In the genomic region with DNA sequence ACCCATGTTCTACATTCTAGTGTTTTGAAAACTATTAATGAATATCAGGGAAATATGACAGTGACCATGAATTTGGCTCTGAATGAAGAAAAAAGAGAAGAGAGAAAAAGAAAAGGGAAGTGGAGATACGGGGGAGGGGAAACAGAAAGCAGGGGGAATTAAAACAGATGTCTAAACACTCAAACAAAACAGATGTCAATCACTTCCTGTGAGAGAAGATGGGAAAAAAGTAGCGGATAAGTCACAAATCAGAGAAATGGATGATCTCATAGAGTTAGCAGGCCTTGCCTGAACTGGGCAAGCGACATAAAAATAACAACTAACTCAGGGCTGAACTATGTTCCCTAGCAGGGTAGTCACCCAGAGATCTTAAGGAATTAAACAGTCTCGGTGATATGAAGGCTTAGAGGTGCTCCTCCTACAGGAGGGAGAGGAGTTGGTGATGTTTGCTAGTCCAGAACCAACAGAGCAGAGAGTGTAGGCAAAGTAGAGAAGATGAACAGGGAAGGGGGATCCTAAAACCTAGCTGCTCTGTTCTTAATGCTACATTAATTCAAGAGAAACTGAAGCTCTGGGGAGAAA, we compare ENCODE assay signal across 28 mouse cellular contexts.
DNase-seq lines count a peak whose midpoint lies in the region; ATAC-seq and TF ChIP-seq lines count a peak whose summit lies in the region.
"Had no signal": no experiment of that assay in that cellular context is flagged by ENCODE, and none has a peak within 500 bp of the region (broad histone marks: within the 10 kb centered on the region; RNA-seq: fewer than 3 reads in every experiment).

No protein-coding gene starts in this region.

- whole genome bisulfite sequencing in intestine, postnatal 0 days = 50% methylated on average over 4 of the region's 4 CpGs
- WGBS in intestine, embryonic 15.5 days = 49% methylated on average over 4 of the region's 4 CpGs
- 35% methylated on average over 4 of the region's 4 CpGs for WGBS in lung, postnatal 0 days
- 68% methylated on average over 4 of the region's 4 CpGs for WGBS in forebrain, postnatal 0 days

- H3K4me3 ChIP-seq in gastrocnemius, adult 2 months = no peak overlapping the region
- no peak overlapping the region for H3K4me3 ChIP-seq in intestine, postnatal 0 days (ENCODE audit: low read depth, low read length)
- no peak overlapping the region for H3K4me3 ChIP-seq in intestine, embryonic 15.5 days (replicated peaks)
- no peak overlapping the region for H3K4me3 ChIP-seq in lung, postnatal 0 days (ENCODE audit: low read depth, low read length)
- no peak overlapping the region for H3K4me3 ChIP-seq in forebrain, postnatal 0 days (ENCODE audit: low read depth, low read length)
- H3K4me3 ChIP-seq: heart, embryonic 13.5 days; hindbrain, embryonic 12.5 days; liver, embryonic 15.5 days; neural tube, embryonic 15.5 days; stomach, embryonic 15.5 days had no signal

- DNase-seq in gastrocnemius, adult 2 months = no peak
- no peak for DNase-seq in gastrocnemius, adult 8-10 months (ENCODE audit: low spot score in 2 of 2)
- peak; percentile 5 for DNase-seq in skeletal muscle tissue, adult 2 months (ENCODE audit: low read depth, low spot score)
- no peak for DNase-seq in lung, postnatal 0 days (ENCODE audit: low spot score)
- DNase-seq in forebrain, postnatal 0 days = no peak
- DNase-seq: adrenal gland, postnatal 14 days; cerebellum, adult 2 months; cerebellum, postnatal 14 days; kidney, adult 9 months; kidney, postnatal 10 days; layer of hippocampus, adult 9-11 months; lung, embryonic 14.5 days; lung, postnatal 36 days; midbrain, embryonic 14.5 days; right cerebral cortex, adult 18-20 months; right cerebral cortex, postnatal 4 days; thymus, postnatal 14 days had no signal

- no peaks in the 10 kb centered on the region for H3K9me3 ChIP-seq in intestine, postnatal 0 days (ENCODE audit: control insufficient read depth)
- no peaks in the 10 kb centered on the region for H3K9me3 ChIP-seq in intestine, embryonic 15.5 days
- H3K9me3 ChIP-seq in lung, postnatal 0 days (ENCODE audit: low read length) = no peaks in the 10 kb centered on the region
- no peaks in the 10 kb centered on the region for H3K9me3 ChIP-seq in forebrain, postnatal 0 days (ENCODE audit: low read length)
- H3K9me3 ChIP-seq: heart, embryonic 13.5 days; hindbrain, embryonic 12.5 days; liver, embryonic 15.5 days; neural tube, embryonic 15.5 days; stomach, embryonic 15.5 days had no signal

- intact Hi-C loops in gastrocnemius, adult 2 months (cut with DNase I) = no loop called here

- no peak overlapping the region for H3K4me2 ChIP-seq in intestine, postnatal 0 days (replicated peaks; ENCODE audit: low read depth)
- no peak overlapping the region for H3K4me2 ChIP-seq in intestine, embryonic 15.5 days (replicated peaks)
- no peak overlapping the region for H3K4me2 ChIP-seq in lung, postnatal 0 days (replicated peaks; ENCODE audit: low read depth, low read length)
- H3K4me2 ChIP-seq in forebrain, postnatal 0 days (ENCODE audit: low read depth) = no peak overlapping the region
- H3K4me2 ChIP-seq: heart, embryonic 13.5 days; hindbrain, embryonic 12.5 days; liver, embryonic 15.5 days; lung, embryonic 14.5 days; neural tube, embryonic 15.5 days; stomach, embryonic 15.5 days had no signal

- TF ChIP-seq CTCF in gastrocnemius, adult 2 months (IDR thresholded peaks at IDR 0.05) = no peak
- 0 out of 2 replicates have a peak, but pooled peaks have one; percentile 7 for TF ChIP-seq CTCF in intestine, postnatal 0 days (IDR thresholded peaks at IDR 0.05; ENCODE audit: low read depth)
- TF ChIP-seq CTCF in lung, postnatal 0 days (IDR thresholded peaks at IDR 0.05) = no peak
- TF ChIP-seq CTCF in forebrain, postnatal 0 days (IDR thresholded peaks at IDR 0.05; ENCODE audit: low read depth) = no peak

- H3K36me3 ChIP-seq in intestine, postnatal 0 days (ENCODE audit: control insufficient read depth, insufficient read depth) = no peaks in the 10 kb centered on the region
- no peaks in the 10 kb centered on the region for H3K36me3 ChIP-seq in intestine, embryonic 15.5 days
- H3K36me3 ChIP-seq in lung, postnatal 0 days (ENCODE audit: insufficient read depth, low read length) = no peaks in the 10 kb centered on the region
- no peaks in the 10 kb centered on the region for H3K36me3 ChIP-seq in forebrain, postnatal 0 days (ENCODE audit: insufficient read depth)
- H3K36me3 ChIP-seq: heart, embryonic 13.5 days; hindbrain, embryonic 12.5 days; liver, embryonic 15.5 days; neural tube, embryonic 15.5 days; stomach, embryonic 15.5 days had no signal

- ATAC-seq in intestine, postnatal 0 days = no peak
- no peak for ATAC-seq in intestine, embryonic 15.5 days
- ATAC-seq in common myeloid progenitor, adult 5-6 weeks (replicated peaks; ENCODE audit: low read depth, poor library complexity, severe bottlenecking) = peak; percentile 54
- ATAC-seq in lung, postnatal 0 days = no peak
- ATAC-seq in forebrain, postnatal 0 days = no peak
- ATAC-seq: forebrain, embryonic 14.5 days; hindbrain, postnatal 0 days; intestine, embryonic 16.5 days had no signal

- no peaks in the 10 kb centered on the region for H3K4me1 ChIP-seq in intestine, postnatal 0 days (replicated peaks; ENCODE audit: control insufficient read depth, insufficient read depth, low read length)
- H3K4me1 ChIP-seq in intestine, embryonic 15.5 days (replicated peaks) = no peaks in the 10 kb centered on the region
- H3K4me1 ChIP-seq in lung, postnatal 0 days (ENCODE audit: insufficient read depth, low read depth, low read length) = no peaks in the 10 kb centered on the region
- no peaks in the 10 kb centered on the region for H3K4me1 ChIP-seq in forebrain, postnatal 0 days (ENCODE audit: insufficient read depth)
- H3K4me1 ChIP-seq: heart, embryonic 13.5 days; hindbrain, embryonic 12.5 days; liver, embryonic 15.5 days; neural tube, embryonic 15.5 days; stomach, embryonic 15.5 days had no signal

- H3K27ac ChIP-seq in gastrocnemius, adult 2 months = peak overlapping the region; percentile 24; the same call in 1 of the 2 replicates
- H3K27ac ChIP-seq in intestine, postnatal 0 days (ENCODE audit: low read depth, low read length) = no peak overlapping the region
- H3K27ac ChIP-seq in intestine, embryonic 15.5 days = no peak overlapping the region
- no peak overlapping the region for H3K27ac ChIP-seq in lung, postnatal 0 days (ENCODE audit: low read length)
- no peak overlapping the region for H3K27ac ChIP-seq in forebrain, postnatal 0 days (ENCODE audit: low read depth, low read length)
- H3K27ac ChIP-seq: heart, embryonic 13.5 days; hindbrain, embryonic 12.5 days; hindbrain, postnatal 0 days; liver, embryonic 15.5 days; neural tube, embryonic 15.5 days; stomach, embryonic 15.5 days had no signal

- no peak overlapping the region for H3K9ac ChIP-seq in intestine, postnatal 0 days (ENCODE audit: low read depth, low read length)
- H3K9ac ChIP-seq in intestine, embryonic 15.5 days = no peak overlapping the region
- H3K9ac ChIP-seq in lung, postnatal 0 days (replicated peaks; ENCODE audit: low read depth) = no peak overlapping the region
- H3K9ac ChIP-seq in forebrain, postnatal 0 days = no peak overlapping the region
- H3K9ac ChIP-seq: heart, embryonic 13.5 days; hindbrain, embryonic 12.5 days; liver, embryonic 15.5 days; lung, embryonic 14.5 days; neural tube, embryonic 15.5 days; stomach, embryonic 15.5 days had no signal

- TF ChIP-seq EP300 in lung, postnatal 0 days (IDR thresholded peaks at IDR 0.05) = no peak

- H3K27me3 ChIP-seq in intestine, postnatal 0 days (replicated peaks; ENCODE audit: control insufficient read depth, insufficient read depth, low read length) = no peaks in the 10 kb centered on the region
- H3K27me3 ChIP-seq in intestine, embryonic 15.5 days (replicated peaks) = no peaks in the 10 kb centered on the region
- H3K27me3 ChIP-seq in lung, postnatal 0 days (replicated peaks; ENCODE audit: insufficient read depth, low read length) = no peaks in the 10 kb centered on the region
- H3K27me3 ChIP-seq in forebrain, postnatal 0 days (ENCODE audit: insufficient read depth, low read length) = no peaks in the 10 kb centered on the region
- H3K27me3 ChIP-seq: heart, embryonic 13.5 days; hindbrain, embryonic 12.5 days; liver, embryonic 15.5 days; neural tube, embryonic 15.5 days; stomach, embryonic 15.5 days had no signal
